Mouse (Mus musculus): ENCODE results near the gene Thap11. TPM values are rescaled to one million over a fixed set of nuclear protein-coding genes. Genes with fewer than 3 reads are reported as not detected.
A peak's percentile ranks its signal among the peaks of the same experiment; 100 is the strongest.
"Not testable (repeated sequence)": the region's sequence is repeated elsewhere in the genome, so short reads cannot be mapped to it uniquely, and the experiment has no call there.

Thap11 gene
- polyA plus RNA-seq, 1 experiment, result 48.2 TPM

DNA sequence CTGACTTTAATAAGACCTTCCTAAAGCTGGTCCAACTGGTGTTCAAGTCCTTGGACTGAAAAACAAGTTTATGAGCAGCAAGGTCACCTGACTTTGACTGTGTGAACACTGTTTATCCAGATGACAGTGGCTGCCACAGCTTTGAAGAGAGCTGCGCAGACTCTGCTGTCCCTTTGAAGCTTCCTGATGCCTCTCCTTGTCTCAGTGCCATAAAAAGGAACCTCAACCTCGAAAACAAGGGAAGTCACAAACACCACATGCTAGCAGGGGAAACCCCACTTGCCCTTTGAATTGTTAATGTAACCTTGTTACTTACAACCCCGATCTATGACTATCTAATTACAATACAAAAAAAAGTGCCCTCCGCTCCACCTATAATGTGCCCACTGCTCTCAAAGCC lies 29.4 kb upstream of the Thap11 start:
- Histone ChIP-seq H3K79me3 (ENCODE audit: low read depth) (peaks cover 27% of the 10 kb centered on the region), H3K36me3 (ENCODE audit: control insufficient read depth, insufficient read depth) (peaks cover 23% of the 10 kb centered on the region), H3K79me2 (ENCODE audit: control insufficient read depth, insufficient read depth) (peaks cover 61% of the 10 kb centered on the region), H3ac (ENCODE audit: control insufficient read depth, insufficient read length, low read depth) (no peak overlapping the region), H3K27me3 (ENCODE audit: control insufficient read depth, insufficient read depth, insufficient read length) (no peaks in the 10 kb centered on the region), H3K4me3 (ENCODE audit: insufficient read depth, poor library complexity, severe bottlenecking) (no peak overlapping the region)
- TF ChIP-seq FOSL1 (IDR thresholded peaks at IDR 0.05; ENCODE audit: insufficient read depth, low read length, poor library complexity, severe bottlenecking), result no peak

DNA sequence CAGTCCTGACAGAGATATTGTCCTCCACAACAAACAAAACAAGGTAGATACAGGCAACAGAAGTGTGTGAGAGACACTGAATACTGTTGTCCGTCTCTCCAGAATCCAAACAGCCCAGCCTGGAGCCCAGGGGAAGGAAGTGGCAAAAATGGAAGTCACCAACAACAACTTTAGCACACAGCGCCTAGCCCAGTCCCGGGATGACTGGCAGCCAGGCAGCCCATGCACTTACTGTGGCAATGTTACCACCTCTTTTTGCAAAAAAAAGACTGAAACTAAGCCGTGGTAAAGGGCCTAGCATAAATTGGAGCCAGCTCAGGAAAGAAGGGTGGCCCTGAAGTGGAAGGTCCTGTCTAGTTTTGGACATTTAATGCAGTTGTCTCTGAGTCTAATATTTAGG lies 28.6 kb upstream of the Thap11 start:
- Histone ChIP-seq H3K79me2 (ENCODE audit: control insufficient read depth, insufficient read depth) (peaks cover 52% of the 10 kb centered on the region), H3K36me3 (ENCODE audit: control insufficient read depth, insufficient read depth) (peaks cover 18% of the 10 kb centered on the region), H3K27me3 (ENCODE audit: control insufficient read depth, insufficient read depth, insufficient read length) (peaks cover 4% of the 10 kb centered on the region), H3K79me3 (ENCODE audit: low read depth) (peaks cover 24% of the 10 kb centered on the region), H3ac (ENCODE audit: control insufficient read depth, insufficient read length, low read depth) (peak overlapping the region; percentile 94), H3K4me3 (ENCODE audit: insufficient read depth, poor library complexity, severe bottlenecking) (peak overlapping the region; percentile 85)
- no peak for TF ChIP-seq MAX (IDR thresholded peaks at IDR 0.05)
- TF ChIP-seq FOSL1 (IDR thresholded peaks at IDR 0.05; ENCODE audit: insufficient read depth, low read length, poor library complexity, severe bottlenecking), result no peak
- no peak for TF ChIP-seq MYOD1 (IDR thresholded peaks at IDR 0.05; ENCODE audit: control insufficient read depth, insufficient read length, low read depth)
- no peak for TF ChIP-seq CTCF (IDR thresholded peaks at IDR 0.05; ENCODE audit: control insufficient read depth, insufficient read depth, insufficient read length)
- no peak for TF ChIP-seq CEBPB (IDR thresholded peaks at IDR 0.05; ENCODE audit: low read depth)
- TF ChIP-seq USF1 (IDR thresholded peaks at IDR 0.05; ENCODE audit: low read depth), result no peak
- no peak for TF ChIP-seq MYOG (IDR thresholded peaks at IDR 0.05; ENCODE audit: control insufficient read depth, extremely low read depth, insufficient read length)

DNA sequence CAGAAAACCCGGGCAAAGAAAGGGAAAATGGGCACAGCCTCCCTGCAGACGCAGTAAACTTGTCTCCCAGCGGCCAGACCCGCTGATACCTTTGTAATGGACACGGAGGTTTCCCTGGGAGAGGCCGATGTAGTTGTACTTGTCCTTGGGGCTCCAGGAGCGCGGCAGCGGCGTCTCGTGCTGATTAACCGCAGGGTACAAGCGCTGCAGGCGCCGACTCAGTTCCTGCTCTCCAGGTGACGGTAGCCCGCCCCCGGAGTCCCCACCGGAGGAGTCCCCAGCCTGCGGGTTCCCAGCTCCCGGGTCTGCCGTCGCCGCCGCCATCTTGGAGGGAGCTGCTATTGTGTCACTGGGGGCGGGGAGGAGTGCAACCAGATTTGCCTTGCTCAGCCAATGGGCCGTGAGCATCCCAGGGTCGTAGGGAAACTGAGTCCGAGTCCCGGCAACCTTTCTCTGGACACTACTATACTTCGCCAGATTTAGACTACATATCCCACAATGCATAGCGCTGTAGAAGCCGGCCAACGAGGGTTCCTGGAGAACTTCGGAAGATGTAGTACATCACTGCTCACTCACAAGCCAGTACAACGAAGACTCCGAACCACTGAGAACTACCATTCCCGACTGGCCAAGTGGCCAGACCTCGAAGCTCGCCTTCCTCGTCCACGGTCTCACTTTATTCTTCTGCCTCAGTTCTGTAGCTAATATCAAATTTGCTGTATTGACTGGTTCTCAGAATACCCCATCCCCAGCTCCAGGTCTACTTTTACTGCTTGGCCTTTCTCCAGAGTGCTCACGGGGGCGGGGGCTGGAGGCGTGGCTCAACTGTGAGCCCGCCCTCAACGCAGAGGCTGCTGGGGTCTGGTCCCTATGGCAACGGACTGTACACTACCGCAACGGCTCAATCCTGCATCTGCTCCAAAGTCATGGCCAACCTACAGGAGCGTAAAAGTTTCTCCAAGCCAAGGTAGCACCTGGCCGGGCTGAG lies 27.8 kb upstream of the Thap11 start, which contains the start of the genes Ranbp10 and Tsnaxip1:
Ranbp10 (minus strand) TSS at position 490 of the 988 bp plus-strand sequence.
Tsnaxip1 (plus strand) TSS at position 871 of the 988 bp plus-strand sequence.
- H3K36me3 ChIP-seq (ENCODE audit: control insufficient read depth, insufficient read depth), result peaks cover 14% of the 10 kb centered on the region
- peak within 1 kb of the TSS; percentile 85 for H3K4me3 ChIP-seq (ENCODE audit: insufficient read depth, poor library complexity, severe bottlenecking)
- H3K27me3 ChIP-seq (ENCODE audit: control insufficient read depth, insufficient read depth, insufficient read length), result peaks cover 4% of the 10 kb centered on the region
- peaks cover 22% of the 10 kb centered on the region for H3K79me3 ChIP-seq (ENCODE audit: low read depth)
- peaks cover 44% of the 10 kb centered on the region for H3K79me2 ChIP-seq (ENCODE audit: control insufficient read depth, insufficient read depth)
- TF ChIP-seq CEBPB (IDR thresholded peaks at IDR 0.05; ENCODE audit: low read depth), result peak; percentile 37
- peak; percentile 20 for TF ChIP-seq MAX (IDR thresholded peaks at IDR 0.05)
- TF ChIP-seq MYOG (IDR thresholded peaks at IDR 0.05; ENCODE audit: control insufficient read depth, extremely low read depth, insufficient read length), result no peak
- no peak for TF ChIP-seq CTCF (IDR thresholded peaks at IDR 0.05; ENCODE audit: control insufficient read depth, insufficient read depth, insufficient read length)
- TF ChIP-seq USF1 (IDR thresholded peaks at IDR 0.05; ENCODE audit: low read depth), result no peak
- TF ChIP-seq FOSL1 (IDR thresholded peaks at IDR 0.05; ENCODE audit: insufficient read depth, low read length, poor library complexity, severe bottlenecking), result no peak
- TF ChIP-seq MYOD1 (IDR thresholded peaks at IDR 0.05; ENCODE audit: control insufficient read depth, insufficient read length, low read depth), result no peak
- H3ac ChIP-seq (ENCODE audit: control insufficient read depth, insufficient read length, low read depth), result peak within 1 kb of the TSS; percentile 94

DNA sequence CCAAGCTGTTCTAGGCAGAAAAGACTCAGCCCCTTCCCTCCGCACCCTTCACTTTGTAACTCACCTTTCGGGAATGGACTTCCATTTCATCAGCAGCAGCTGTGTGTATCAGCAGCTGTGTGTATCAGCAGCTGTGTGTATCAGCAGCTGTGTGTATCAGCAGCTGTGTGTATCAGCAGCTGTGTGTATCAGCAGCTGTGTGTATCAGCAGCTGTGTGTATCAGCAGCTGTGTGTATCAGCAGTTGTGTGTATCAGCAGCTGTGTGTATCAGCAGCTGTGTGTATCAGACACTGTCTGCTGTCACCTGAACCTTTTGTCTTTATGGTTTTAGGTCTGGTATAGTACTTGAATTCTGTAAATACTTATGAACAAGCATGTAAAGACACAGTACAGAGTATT lies 21.2 kb upstream of the Thap11 start:
- H3K27me3 ChIP-seq (ENCODE audit: control insufficient read depth, insufficient read depth, insufficient read length); H3K4me3 ChIP-seq (ENCODE audit: insufficient read depth, poor library complexity, severe bottlenecking); H3K79me2 ChIP-seq (ENCODE audit: control insufficient read depth, insufficient read depth); H3ac ChIP-seq (ENCODE audit: control insufficient read depth, insufficient read length, low read depth); H3K36me3 ChIP-seq (ENCODE audit: control insufficient read depth, insufficient read depth); H3K79me3 ChIP-seq (ENCODE audit: low read depth): not testable (repeated sequence)
- TF ChIP-seq MYOD1 (IDR thresholded peaks at IDR 0.05; ENCODE audit: control insufficient read depth, insufficient read length, low read depth), result peak; percentile 68

DNA sequence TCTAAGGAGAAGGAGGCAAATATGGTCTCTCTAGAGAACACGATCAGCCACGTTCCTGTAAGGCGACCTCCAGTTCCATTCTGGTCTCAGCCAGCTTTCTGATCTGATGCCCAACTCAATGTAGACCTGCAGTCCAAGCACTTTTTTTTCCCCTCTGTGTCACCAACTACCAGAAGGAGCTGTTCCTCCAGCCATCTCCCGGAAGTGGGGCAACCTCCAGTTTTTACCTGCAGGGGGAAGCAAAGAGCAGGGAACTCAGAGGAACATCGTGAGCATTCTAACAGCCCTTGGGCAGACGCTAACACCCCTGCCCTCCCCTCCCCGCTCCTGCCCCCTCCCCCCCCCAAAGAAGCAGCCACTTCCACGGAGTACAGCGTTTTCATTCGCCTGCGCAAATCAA lies 19.6 kb upstream of the Thap11 start:
- TF ChIP-seq USF1 (IDR thresholded peaks at IDR 0.05; ENCODE audit: low read depth) (no peak), CTCF (IDR thresholded peaks at IDR 0.05; ENCODE audit: control insufficient read depth, insufficient read depth, insufficient read length) (peak; percentile 28), MAX (IDR thresholded peaks at IDR 0.05) (no peak), MYOG (IDR thresholded peaks at IDR 0.05; ENCODE audit: control insufficient read depth, extremely low read depth, insufficient read length) (no peak), CEBPB (IDR thresholded peaks at IDR 0.05; ENCODE audit: low read depth) (no peak), MYOD1 (IDR thresholded peaks at IDR 0.05; ENCODE audit: control insufficient read depth, insufficient read length, low read depth) (no peak), FOSL1 (IDR thresholded peaks at IDR 0.05; ENCODE audit: insufficient read depth, low read length, poor library complexity, severe bottlenecking) (no peak)
- Histone ChIP-seq H3K79me2 (ENCODE audit: control insufficient read depth, insufficient read depth) (no peaks in the 10 kb centered on the region), H3K4me3 (ENCODE audit: insufficient read depth, poor library complexity, severe bottlenecking) (no peak overlapping the region)

DNA sequence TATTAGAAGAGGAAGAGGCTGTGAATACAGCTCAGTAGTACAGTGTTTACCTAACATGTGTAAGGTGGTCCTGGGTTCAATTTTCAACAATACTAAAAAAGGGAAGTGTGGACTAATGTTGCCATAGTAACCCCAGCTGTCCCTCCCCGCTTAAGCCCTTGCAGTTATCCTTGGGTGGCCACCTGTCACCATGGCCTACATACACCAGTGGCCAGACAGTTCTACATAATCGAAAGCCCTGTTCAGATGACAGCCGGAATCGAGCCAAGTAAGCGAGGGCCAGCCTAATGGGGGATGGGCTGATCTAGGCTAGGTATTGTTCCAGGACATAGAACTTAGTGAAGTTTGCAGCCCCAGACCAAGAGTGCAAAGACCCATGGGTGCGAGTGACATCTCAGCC lies 17.9 kb upstream of the Thap11 start:
- H3K79me2 ChIP-seq (ENCODE audit: control insufficient read depth, insufficient read depth), result no peaks in the 10 kb centered on the region
- H3K27me3 ChIP-seq (ENCODE audit: control insufficient read depth, insufficient read depth, insufficient read length), result peaks cover 3% of the 10 kb centered on the region
- H3K36me3 ChIP-seq (ENCODE audit: control insufficient read depth, insufficient read depth), result no peaks in the 10 kb centered on the region
- H3K79me3 ChIP-seq (ENCODE audit: low read depth), result no peaks in the 10 kb centered on the region
- H3ac ChIP-seq (ENCODE audit: control insufficient read depth, insufficient read length, low read depth), result no peak overlapping the region
- TF ChIP-seq MYOG (IDR thresholded peaks at IDR 0.05; ENCODE audit: control insufficient read depth, extremely low read depth, insufficient read length) (no peak), MAX (IDR thresholded peaks at IDR 0.05) (no peak), MYOD1 (IDR thresholded peaks at IDR 0.05; ENCODE audit: control insufficient read depth, insufficient read length, low read depth) (no peak), FOSL1 (IDR thresholded peaks at IDR 0.05; ENCODE audit: insufficient read depth, low read length, poor library complexity, severe bottlenecking) (no peak), CTCF (IDR thresholded peaks at IDR 0.05; ENCODE audit: control insufficient read depth, insufficient read depth, insufficient read length) (no peak), USF1 (IDR thresholded peaks at IDR 0.05; ENCODE audit: low read depth) (no peak), CEBPB (IDR thresholded peaks at IDR 0.05; ENCODE audit: low read depth) (no peak)
- no peak overlapping the region for H3K4me3 ChIP-seq (ENCODE audit: insufficient read depth, poor library complexity, severe bottlenecking)

More for the DNA sequence above, 19.6 kb upstream of the Thap11 start:
- Histone ChIP-seq H3K36me3 (ENCODE audit: control insufficient read depth, insufficient read depth) (no peaks in the 10 kb centered on the region), H3ac (ENCODE audit: control insufficient read depth, insufficient read length, low read depth) (no peak overlapping the region), H3K79me3 (ENCODE audit: low read depth) (no peaks in the 10 kb centered on the region), H3K27me3 (ENCODE audit: control insufficient read depth, insufficient read depth, insufficient read length) (peaks cover 8% of the 10 kb centered on the region)

All from C2C12 (cell line).